Mouse (Mus musculus) kidney, adult 9 months (tissue): ENCODE data around the gene Itgb1bp1.

ENCODE experiments used
- DNase-seq: peaks from one replicate; pipeline ENCODE4 v3.0.0; 2022

The Itgb1bp1 gene

GRCm38 (mm10) chr12:21286243-21286622 is at the start of gene Itgb1bp1:
TSS of gene Itgb1bp1 (minus strand) at chr12:21286284.
- DNase-seq, result peak; percentile 99

DNA sequence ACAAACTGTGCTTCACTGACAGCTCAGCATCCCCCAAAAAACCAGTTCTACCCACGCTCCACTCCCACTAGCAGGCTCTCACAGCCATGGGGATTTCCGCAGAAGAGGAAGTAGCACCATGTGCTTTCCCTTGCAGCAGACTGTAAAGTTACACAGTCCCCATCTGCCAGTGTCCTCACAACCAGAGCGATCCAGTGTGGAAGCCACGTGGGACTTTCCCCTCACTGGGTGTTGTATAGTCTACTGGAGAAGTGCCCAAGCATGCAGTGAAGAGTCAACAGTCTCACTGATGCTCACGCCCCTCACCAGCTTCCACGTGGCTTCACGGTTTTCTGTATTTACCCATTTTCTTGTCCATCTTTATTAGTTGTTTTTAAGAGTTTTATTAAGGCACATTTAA is 49.8 kb upstream of the Itgb1bp1 start:
- peak; percentile 5 for DNase-seq

GRCm38 (mm10) chr12:21333766-21334165 is 47.7 kb upstream of the Itgb1bp1 start:
- no peak for DNase-seq

- DNase-seq, result no peak
Observed at GRCm38 (mm10) chr12:21333021-21333420, 46.9 kb upstream of the Itgb1bp1 start.

GRCm38 (mm10) chr12:21331711-21332110 is 45.6 kb upstream of the Itgb1bp1 start:
- DNase-seq, result no peak

- no peak for DNase-seq
Observed at GRCm38 (mm10) chr12:21330961-21331576, 45.0 kb upstream of the Itgb1bp1 start.

- DNase-seq, result no peak
Observed at GRCm38 (mm10) chr12:21329661-21330400, 43.7 kb upstream of the Itgb1bp1 start.

DNA sequence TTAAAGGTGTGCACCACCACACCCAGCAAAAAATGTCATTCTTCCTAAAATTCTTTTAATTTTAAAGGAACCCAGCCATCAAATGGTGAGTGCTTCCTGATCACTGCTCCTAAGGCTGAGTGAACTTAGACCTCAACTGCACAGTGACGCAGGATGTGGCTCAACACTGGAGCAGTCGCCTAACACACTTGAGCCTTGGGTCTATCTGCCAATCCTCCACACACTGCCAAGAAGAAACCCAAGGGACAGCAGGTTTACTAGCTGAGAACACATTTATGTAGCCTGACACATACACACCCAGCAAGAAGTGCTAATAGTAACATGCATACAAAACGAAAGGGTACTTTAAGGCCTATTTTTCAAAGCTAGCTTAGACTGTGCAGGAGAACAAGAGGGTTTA is 40.2 kb upstream of the Itgb1bp1 start:
- DNase-seq, result no peak

DNA sequence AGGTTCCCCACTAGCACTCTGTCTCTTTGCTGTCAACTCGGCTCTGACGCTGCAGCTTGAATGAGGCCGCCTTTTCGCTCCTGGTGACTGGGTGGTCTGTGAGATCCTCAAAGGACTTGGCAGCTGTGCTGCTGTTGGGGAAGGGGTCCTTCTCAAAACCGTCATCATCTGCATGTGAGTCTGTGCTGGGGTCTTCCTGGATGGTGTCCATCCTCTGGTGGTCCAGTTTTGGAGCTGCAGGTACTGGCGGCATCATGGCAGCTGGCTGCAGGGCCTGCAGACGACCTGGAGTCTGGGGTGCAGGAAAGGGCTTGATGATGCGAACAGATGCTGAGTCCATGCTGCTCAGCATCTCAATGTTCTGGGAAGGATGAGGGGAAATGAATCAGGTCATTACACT is 39.2 kb upstream of the Itgb1bp1 start:
- no peak for DNase-seq

- no peak for DNase-seq
Observed at GRCm38 (mm10) chr12:21324101-21324500, 38.0 kb upstream of the Itgb1bp1 start.

DNA sequence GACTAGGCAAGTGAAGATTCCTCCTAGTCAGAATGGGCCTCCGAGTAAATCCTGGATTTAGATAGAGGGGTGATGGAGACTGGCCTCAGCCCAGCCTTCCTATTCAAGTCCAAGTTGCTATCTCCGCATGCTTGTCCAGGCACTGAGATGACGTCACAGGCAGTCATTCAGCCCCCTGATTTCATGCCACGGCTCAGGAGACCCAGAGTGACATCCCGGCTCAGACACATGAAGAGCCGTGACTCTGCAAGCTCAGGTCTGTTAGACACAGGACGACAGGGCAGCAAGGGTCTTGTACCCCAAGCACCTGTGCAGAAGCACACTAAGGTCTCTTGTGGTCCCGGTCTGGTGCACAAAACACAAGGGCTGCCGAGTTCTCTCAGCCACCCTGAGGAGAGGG is 36.8 kb upstream of the Itgb1bp1 start:
- no peak for DNase-seq

- DNase-seq, result no peak
Observed at GRCm38 (mm10) chr12:21322296-21322695, 36.2 kb upstream of the Itgb1bp1 start.

- DNase-seq, result peak; percentile 89
Observed at GRCm38 (mm10) chr12:21321170-21321569, 35.1 kb upstream of the Itgb1bp1 start.

- DNase-seq, result peak; percentile 75
Observed at GRCm38 (mm10) chr12:21320317-21320716, 34.2 kb upstream of the Itgb1bp1 start.

DNA sequence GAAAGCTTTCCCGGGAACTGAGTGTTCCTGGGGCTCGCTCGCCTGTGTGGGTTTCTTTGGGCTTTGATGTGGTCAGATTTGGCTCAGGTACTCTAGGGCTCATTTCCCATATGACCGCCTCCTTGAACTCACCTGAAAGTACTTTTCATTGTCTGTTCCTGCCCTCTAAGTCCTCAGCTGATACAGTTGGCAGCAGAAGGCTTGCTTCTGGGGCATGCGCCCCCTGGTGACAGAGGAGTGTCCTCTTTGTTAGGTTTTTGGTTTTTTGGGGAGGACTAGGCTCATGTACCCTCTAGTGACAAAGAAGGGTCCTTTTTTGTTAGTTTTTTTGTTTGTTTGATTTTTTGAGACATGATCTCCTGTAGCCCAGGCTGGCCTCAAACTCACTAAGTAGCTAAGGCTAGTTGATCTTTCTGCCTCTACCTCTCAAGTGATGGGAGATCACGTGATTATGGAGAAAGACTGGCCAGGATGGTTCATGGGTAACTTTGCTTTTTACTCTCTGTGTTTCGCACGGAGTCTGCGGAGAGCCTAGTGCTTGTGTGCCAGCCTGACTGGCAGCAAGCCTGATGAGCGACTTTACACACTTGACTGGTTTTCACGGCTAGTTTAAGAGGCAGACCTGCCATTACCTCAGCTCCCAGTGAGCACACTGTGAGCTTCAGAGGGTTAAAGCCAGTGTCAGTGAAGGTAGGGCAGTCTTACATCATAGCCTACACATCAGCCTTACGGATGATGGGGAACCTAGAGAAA is 32.2 kb upstream of the Itgb1bp1 start:
- peak; percentile 84 for DNase-seq

- peak; percentile 48 for DNase-seq
Observed at GRCm38 (mm10) chr12:21316869-21317265, 30.8 kb upstream of the Itgb1bp1 start.

DNA sequence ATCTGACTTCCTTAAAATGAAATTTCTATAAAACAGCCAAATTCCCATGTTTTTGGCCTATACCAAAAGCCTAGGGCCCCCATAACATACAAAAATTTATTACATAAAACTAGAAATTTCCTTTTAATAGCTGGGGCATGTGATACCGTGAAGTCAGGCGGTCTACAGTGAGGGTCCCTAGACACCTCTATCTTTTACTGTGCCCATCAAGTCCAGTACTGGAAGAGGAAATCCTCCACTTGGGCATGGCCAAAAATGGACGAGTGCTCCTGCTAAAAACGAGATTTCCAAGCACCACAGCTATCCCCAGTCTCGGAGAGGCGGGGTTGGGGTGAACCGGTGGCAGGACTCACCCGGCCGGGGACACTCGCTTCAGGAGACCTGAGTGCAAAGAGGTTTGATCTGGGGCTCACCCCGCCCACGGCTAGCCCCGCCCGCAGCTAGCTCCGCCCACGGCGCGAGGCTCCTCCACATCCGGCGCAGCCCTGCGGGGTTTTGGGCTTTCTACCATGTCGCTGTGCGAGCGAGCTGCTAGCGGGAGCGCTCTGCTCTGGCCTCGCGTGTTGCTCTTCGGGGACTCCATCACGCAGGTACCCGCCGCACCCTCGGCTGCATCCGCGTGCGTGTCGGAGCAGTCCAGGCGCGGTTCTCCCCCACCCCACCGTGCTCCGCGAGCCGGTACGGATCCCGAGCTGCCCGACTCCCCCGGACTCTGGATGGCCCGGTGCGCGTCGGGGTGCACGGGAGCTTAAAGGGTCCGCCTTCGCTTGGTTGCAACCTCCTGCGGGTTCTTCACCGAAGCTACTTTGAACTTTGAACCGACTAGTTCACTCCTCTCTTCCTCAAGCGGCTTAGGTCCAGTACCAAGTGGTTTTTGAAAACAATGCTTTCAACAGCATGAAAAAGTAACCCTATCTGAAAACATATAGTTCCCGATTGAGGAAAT is 30.1 kb upstream of the Itgb1bp1 start, which contains the start of gene Iah1:
Gene Iah1, plus strand, starts transcription at position 467 of the 946 bp plus-strand sequence.
- peak; percentile 91 for DNase-seq

- no peak for DNase-seq
Observed at GRCm38 (mm10) chr12:21312201-21312600, 26.1 kb upstream of the Itgb1bp1 start.

DNA sequence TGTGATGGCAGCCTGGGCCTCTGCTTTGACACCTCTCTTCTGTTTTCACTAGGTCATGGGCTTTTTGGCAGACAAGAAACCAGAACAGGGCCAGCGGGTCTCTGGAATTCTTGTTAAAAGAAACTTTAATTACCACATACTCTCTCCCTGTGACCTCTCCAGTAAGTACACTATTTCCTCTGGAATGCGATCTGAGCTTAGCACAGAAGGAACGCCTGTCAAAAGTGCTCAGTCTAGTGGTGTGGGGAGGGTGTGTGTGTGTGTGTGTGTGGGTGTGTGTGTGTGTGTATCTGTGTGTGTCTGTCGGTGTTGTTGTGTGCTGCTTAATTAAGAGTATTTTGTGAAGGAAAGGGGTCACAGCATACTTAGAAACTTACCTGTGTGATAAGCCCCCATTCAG is 20.6 kb upstream of the Itgb1bp1 start:
- no peak for DNase-seq

- DNase-seq, result peak; percentile 72
Observed at GRCm38 (mm10) chr12:21305741-21306140, 19.7 kb upstream of the Itgb1bp1 start.

DNA sequence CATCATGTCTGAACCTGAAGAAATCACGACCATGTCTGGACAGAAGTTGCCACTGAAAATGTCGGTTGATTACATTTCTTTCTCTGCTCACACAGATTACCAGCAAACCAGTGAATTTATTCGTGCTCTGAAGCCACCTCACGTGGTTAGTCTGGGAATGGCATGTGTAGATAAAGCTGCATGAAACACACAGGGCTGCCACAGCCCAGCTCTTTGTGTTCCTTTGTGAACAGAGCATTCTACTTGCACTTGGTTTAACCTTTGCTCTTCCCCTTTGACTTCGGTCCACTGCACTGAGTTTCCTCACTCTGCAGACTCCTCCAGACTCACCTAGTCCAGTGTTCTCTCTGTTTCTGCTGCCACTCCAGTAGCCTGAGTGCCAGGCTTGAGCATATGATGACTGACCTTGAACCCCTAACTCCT is 16.3 kb upstream of the Itgb1bp1 start:
- DNase-seq, result peak; percentile 91

DNA sequence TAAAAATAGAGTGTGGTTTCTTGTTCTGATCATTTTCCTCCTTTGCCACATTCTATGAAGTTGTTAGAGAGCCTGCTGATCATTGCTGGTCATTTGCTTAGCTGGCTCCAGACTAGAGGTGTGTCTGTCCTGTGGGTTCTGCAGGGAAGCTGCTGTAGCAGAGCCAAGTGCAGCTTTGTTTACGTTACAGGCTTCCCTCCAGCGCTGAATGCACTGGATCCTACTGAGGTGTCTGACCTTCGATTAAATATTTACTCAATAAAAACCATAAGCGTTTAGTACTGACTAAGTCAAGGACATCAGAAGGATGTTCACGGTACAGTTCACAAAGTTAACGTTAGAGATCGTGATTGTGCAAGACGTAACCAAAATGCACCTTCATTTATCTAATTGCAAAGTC is 15.8 kb upstream of the Itgb1bp1 start:
- DNase-seq, result peak; percentile 69

- DNase-seq, result no peak
Observed at GRCm38 (mm10) chr12:21301324-21301723, 15.2 kb upstream of the Itgb1bp1 start.
